Mouse (Mus musculus) c-Kit-negative CD71-positive TER-119-positive erythroid progenitor cells, embryonic 14.5 days (primary cell): Measurements from ENCODE around the gene Cyp1a1.
"Not testable (repeated sequence)": the region's sequence is repeated elsewhere in the genome, so short reads cannot be mapped to it uniquely, and the experiment has no call there.

Experiments
- DNase-seq: peaks from one replicate; pipeline ENCODE4 v3.0.0-alpha.2; 2013; ENCODE audit warnings: low read depth, low spot score

The Cyp1a1 gene

GRCm38 (mm10) chr9:57698466-57699150 lies 10.9 kb downstream of the Cyp1a1 start:
- DNase-seq: no peak

GRCm38 (mm10) chr9:57706496-57706895 lies 18.8 kb downstream of the Cyp1a1 start:
- no peak for DNase-seq

- DNase-seq: peak; percentile 73
These were observed 20.5 kb downstream of the Cyp1a1 start, which contains the start of gene Edc3 for GRCm38 (mm10) chr9:57708068-57708719. TSS of gene Edc3 (plus strand) at chr9:57708540.

GRCm38 (mm10) chr9:57708720-57709274 lies 21.1 kb downstream of the Cyp1a1 start:
- peak; percentile 22 for DNase-seq

- DNase-seq: not testable (repeated sequence)
These were observed 22.5 kb downstream of the Cyp1a1 start for GRCm38 (mm10) chr9:57710214-57710613.

GRCm38 (mm10) chr9:57712194-57712593 lies 24.5 kb downstream of the Cyp1a1 start:
- DNase-seq: no peak

- DNase-seq: no peak
These were observed 30.7 kb downstream of the Cyp1a1 start for GRCm38 (mm10) chr9:57718408-57718807.

GRCm38 (mm10) chr9:57720736-57721135 lies 33.0 kb downstream of the Cyp1a1 start:
- DNase-seq: no peak

- DNase-seq: no peak
These were observed 34.6 kb downstream of the Cyp1a1 start for GRCm38 (mm10) chr9:57722371-57722770.

GRCm38 (mm10) chr9:57723315-57723715 lies 35.6 kb downstream of the Cyp1a1 start:
- no peak for DNase-seq

- no peak for DNase-seq
These were observed 36.1 kb downstream of the Cyp1a1 start for GRCm38 (mm10) chr9:57723796-57724195.

- DNase-seq: no peak
These were observed 37.0 kb downstream of the Cyp1a1 start for GRCm38 (mm10) chr9:57724701-57725100.

- DNase-seq: no peak
These were observed 40.6 kb downstream of the Cyp1a1 start for GRCm38 (mm10) chr9:57728312-57728711.

GRCm38 (mm10) chr9:57733606-57734005 lies 45.9 kb downstream of the Cyp1a1 start:
- no peak for DNase-seq

- DNase-seq: no peak
These were observed 52.1 kb downstream of the Cyp1a1 start for GRCm38 (mm10) chr9:57739863-57740262.

GRCm38 (mm10) chr9:57744462-57745091 lies 56.8 kb downstream of the Cyp1a1 start:
- DNase-seq: peak; percentile 58

- no peak for DNase-seq
These were observed 59.3 kb downstream of the Cyp1a1 start for GRCm38 (mm10) chr9:57747067-57747466.

GRCm38 (mm10) chr9:57748137-57748536 lies 60.4 kb downstream of the Cyp1a1 start:
- DNase-seq: no peak

GRCm38 (mm10) chr9:57748831-57749230 lies 61.1 kb downstream of the Cyp1a1 start:
- DNase-seq: no peak

- no peak for DNase-seq
These were observed 63.2 kb downstream of the Cyp1a1 start for GRCm38 (mm10) chr9:57750901-57751300.
